Mouse (Mus musculus) stomach, postnatal 0 days (tissue): ENCODE data around the gene Lrrc10.

ENCODE experiments used
- CTCF ChIP-seq: IDR thresholded peaks from 2 replicates; pipeline ENCODE4 v1.5.1; 2016; ENCODE audit warnings: antibody characterized with exemption, low read depth, mild to moderate bottlenecking, moderate library complexity
- EP300 ChIP-seq: optimal IDR thresholded peaks from 2 replicates; pipeline ENCODE3; 2016; ENCODE audit warnings: antibody characterized with exemption

- no peak for TF ChIP-seq CTCF
- TF ChIP-seq EP300, result no peak
Measured at GRCm38 (mm10) chr10:117094504-117095329, 49.6 kb downstream of the Lrrc10 start.
